Mouse (Mus musculus): ENCODE measurements around the gene 4930442H23Rik. TPM values are rescaled to one million over a fixed set of nuclear protein-coding genes. Genes with fewer than 3 reads are reported as not detected.

4930442H23Rik gene
- polyA plus RNA-seq, 1 experiment from 2014 or later = not detected

DNA sequence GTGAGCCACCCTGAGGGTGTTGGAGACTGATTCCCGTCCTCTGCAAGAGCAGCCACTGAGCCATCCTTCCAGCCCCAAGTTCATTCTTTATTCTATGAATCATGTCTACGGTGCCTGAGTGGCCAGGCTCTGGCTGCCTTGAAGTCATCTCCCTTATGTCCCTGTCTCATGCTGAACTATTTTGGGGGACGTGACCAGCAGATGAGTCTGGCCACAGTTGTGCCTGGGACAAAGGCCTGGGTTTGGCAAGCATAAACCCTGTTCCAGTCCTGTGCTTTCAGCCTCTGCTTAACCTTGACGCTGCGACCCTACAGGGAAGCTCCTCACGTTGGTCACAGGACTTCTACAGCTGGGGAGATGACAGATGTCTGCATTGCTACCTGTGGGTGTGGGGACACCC, 13.7 kb upstream of the 4930442H23Rik start:
- peak overlapping the region; percentile 67 for H3K4me2 ChIP-seq
- H3K36me3 ChIP-seq = no peaks in the 10 kb centered on the region
- peak overlapping the region; percentile 80 for H3K9ac ChIP-seq
- peaks cover 62% of the 10 kb centered on the region for H3K4me1 ChIP-seq (replicated peaks)
- H3K27me3 ChIP-seq = no peaks in the 10 kb centered on the region
- H3K27ac ChIP-seq = peak overlapping the region; percentile 98
- ATAC-seq (replicated peaks; ENCODE audit: insufficient number of reproducible peaks, insufficient read depth, low FRiP score, low read depth) = no peak
- H3K4me3 ChIP-seq = peak overlapping the region; percentile 52
- 32% methylated on average over 6 of the region's 6 CpGs for WGBS
- H3K9me3 ChIP-seq (replicated peaks) = no peaks in the 10 kb centered on the region

DNA sequence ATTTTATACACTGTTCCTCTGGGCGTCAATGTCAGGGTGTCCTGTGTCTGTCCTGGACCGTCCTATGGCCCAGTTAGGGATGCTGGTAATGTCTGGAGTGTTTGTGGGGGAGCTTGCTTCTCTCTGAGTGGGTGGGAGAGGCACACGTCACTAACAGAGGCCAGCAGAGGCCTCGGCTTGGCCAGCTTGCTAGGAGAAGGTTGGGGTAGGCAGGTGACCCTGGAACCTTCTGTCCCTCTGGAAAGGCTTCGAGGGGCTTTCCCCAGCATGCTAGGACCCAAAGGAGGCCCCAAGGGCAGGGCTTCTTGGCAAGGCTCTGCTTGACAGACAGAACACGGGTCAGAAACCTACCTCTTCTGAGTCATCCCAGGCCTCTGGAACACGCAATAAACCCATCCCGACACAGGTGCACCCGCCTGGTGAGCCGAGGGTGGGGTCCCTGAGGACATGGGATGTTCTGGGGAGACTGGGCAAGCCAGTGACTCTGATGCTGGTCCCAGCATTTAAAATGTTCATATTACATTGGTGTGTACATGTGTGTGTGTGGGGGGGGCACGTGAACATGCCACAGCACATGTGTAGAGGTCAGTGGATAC, 12.9 kb upstream of the 4930442H23Rik start:
- H3K36me3 ChIP-seq = no peaks in the 10 kb centered on the region
- 39% methylated on average over 11 of the region's 11 CpGs for WGBS
- peak overlapping the region; percentile 67 for H3K4me2 ChIP-seq
- ATAC-seq (replicated peaks; ENCODE audit: insufficient number of reproducible peaks, insufficient read depth, low FRiP score, low read depth) = no peak
- no peaks in the 10 kb centered on the region for H3K9me3 ChIP-seq (replicated peaks)
- H3K27me3 ChIP-seq = no peaks in the 10 kb centered on the region
- peaks cover 64% of the 10 kb centered on the region for H3K4me1 ChIP-seq (replicated peaks)
- H3K4me3 ChIP-seq = peak overlapping the region; percentile 52
- H3K27ac ChIP-seq = peak overlapping the region; percentile 98
- H3K9ac ChIP-seq = peak overlapping the region; percentile 80

DNA sequence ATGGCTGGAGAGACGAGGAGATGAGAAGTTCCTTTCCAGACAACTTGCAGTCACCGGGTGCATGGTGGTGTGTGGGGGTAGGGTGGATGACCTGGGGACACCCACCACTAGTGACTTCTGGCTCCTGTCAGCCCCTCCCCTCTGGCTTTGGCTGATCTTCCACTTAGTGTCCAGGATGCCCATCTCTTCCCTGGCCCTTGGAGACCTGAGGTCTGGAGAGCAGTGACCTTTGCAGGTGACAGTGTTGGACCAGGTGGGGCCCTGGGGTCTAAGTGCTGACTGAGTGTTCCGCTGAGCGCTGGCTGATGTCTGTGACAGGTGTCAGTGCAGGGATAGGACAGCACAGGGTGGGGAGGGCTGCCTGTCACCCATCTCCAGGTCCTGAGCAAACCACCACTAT, 11.7 kb upstream of the 4930442H23Rik start:
- Histone ChIP-seq H3K4me2 (peak overlapping the region; percentile 67), H3K36me3 (peaks cover 6% of the 10 kb centered on the region), H3K27me3 (no peaks in the 10 kb centered on the region), H3K9ac (peak overlapping the region; percentile 80), H3K4me3 (peak overlapping the region; percentile 52), H3K4me1 (replicated peaks) (peaks cover 62% of the 10 kb centered on the region), H3K27ac (peak overlapping the region; percentile 98), H3K9me3 (replicated peaks) (no peaks in the 10 kb centered on the region)
- no peak for ATAC-seq (replicated peaks; ENCODE audit: insufficient number of reproducible peaks, insufficient read depth, low FRiP score, low read depth)
- WGBS = 34% methylated on average over 4 of the region's 4 CpGs

DNA sequence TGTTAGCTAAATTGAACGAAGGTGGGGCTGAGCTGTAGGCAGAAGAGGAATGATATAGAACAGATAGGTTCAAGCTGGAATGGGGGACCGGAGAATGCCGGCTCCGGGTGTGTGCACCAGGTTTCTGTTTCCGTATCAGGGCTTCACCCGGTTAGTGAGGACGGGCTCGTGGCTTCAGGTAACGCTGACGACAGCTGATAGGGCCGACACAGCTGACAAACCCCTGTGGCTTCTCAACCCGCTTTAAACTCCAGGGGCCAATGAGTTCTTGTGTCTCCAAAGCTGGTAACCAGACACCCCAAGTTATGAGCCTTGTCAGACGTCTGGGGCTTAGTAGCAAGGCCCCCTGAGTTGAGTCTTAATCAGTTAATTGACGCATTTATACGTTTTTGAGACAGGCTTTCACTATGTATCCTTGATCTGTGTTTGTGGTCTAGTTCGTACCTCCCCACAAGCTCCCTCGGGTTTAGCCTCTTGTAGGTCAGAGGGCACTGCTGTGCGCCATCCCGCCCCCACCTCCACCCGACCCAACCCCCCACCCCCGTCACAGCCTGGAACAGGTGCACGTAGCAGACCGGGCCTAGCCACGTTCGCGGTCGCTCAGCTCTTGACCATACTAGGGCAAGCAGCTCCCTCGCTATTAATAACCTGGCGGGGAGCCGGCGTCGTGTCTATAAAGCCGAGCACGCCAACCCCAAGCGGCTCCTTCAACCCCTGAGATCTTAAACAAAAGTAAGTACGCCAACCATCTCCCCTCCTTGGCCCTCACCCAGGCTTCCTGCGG, 10.5 kb upstream of the 4930442H23Rik start:
- no peaks in the 10 kb centered on the region for H3K9me3 ChIP-seq (replicated peaks)
- ATAC-seq (replicated peaks; ENCODE audit: insufficient number of reproducible peaks, insufficient read depth, low FRiP score, low read depth) = peak; percentile 69
- H3K27me3 ChIP-seq = no peaks in the 10 kb centered on the region
- peak overlapping the region; percentile 80 for H3K9ac ChIP-seq
- peaks cover 54% of the 10 kb centered on the region for H3K4me1 ChIP-seq (replicated peaks)
- H3K36me3 ChIP-seq = peaks cover 14% of the 10 kb centered on the region
- peak overlapping the region; percentile 52 for H3K4me3 ChIP-seq
- 9% methylated on average over 37 of the region's 37 CpGs for WGBS
- H3K27ac ChIP-seq = peak overlapping the region; percentile 98
- peak overlapping the region; percentile 67 for H3K4me2 ChIP-seq

DNA sequence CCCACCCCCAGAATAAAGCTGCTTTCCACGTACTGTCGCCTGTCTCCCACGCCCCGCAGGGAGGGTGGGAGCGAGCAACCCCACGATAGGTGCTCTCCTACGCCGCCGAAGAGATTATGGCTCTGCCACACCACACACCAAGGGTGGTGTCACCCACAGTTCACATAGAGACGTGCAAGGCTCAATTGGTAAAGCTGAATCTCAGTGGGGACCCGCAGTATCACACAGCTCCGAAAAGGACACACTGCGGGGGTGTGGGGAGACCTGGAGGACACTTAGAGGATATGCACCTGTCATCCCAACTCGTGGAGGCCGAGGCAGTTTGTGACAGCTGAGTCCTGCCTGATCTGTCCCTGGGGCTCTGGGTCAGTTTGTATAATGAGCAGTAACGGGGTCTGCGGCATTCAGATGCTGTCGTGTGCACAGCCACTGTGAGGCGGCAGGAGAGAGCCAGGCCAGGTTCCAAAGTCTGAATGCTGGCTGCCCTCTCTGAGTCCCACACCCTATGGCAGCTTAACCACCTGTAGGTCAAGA, 9.4 kb upstream of the 4930442H23Rik start:
- Histone ChIP-seq H3K4me2 (peak overlapping the region; percentile 92), H3K9ac (peak overlapping the region; percentile 73), H3K36me3 (peaks cover 21% of the 10 kb centered on the region), H3K27ac (peak overlapping the region; percentile 98), H3K27me3 (no peaks in the 10 kb centered on the region), H3K4me3 (peak overlapping the region; percentile 55), H3K9me3 (replicated peaks) (no peaks in the 10 kb centered on the region), H3K4me1 (replicated peaks) (peaks cover 45% of the 10 kb centered on the region)
- ATAC-seq (replicated peaks; ENCODE audit: insufficient number of reproducible peaks, insufficient read depth, low FRiP score, low read depth) = no peak
- 4% methylated on average over 19 of the region's 19 CpGs for WGBS

DNA sequence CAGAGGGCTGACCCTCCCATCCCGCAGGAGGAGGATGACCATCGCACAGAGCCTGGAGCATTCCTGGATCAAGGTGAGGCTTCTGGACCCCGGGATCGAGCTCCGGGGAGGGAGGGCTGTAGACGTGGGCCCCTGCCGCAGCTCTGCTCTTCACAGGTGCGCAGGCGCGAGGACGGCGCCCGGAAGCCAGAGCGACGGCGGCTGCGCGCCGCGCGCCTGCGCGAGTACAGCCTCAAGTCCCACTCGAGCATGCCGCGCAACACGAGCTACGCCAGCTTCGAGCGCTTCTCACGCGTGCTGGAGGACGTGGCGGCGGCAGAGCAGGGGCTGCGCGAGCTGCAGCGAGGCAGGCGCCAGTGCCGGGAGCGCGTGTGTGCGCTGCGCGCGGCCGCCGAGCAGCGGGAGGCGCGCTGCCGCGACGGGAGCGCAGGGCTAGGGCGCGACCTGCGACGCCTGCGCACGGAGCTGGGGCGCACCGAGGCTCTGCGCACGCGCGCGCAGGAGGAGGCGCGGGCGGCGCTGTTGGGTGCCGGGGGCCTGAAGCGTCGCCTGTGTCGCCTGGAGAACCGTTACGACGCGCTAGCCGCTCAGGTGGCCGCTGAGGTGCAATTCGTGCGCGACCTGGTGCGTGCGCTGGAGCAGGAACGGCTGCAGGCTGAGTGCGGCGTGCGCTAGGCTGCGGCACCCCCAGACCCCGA, 8.8 kb upstream of the 4930442H23Rik start:
- peaks cover 21% of the 10 kb centered on the region for H3K36me3 ChIP-seq
- under 1% methylated on average over 93 of the region's 93 CpGs for WGBS
- ATAC-seq (replicated peaks; ENCODE audit: insufficient number of reproducible peaks, insufficient read depth, low FRiP score, low read depth) = peak; percentile 79
- H3K9ac ChIP-seq = peak overlapping the region; percentile 73
- peak overlapping the region; percentile 92 for H3K4me2 ChIP-seq
- H3K27me3 ChIP-seq = no peaks in the 10 kb centered on the region
- H3K9me3 ChIP-seq (replicated peaks) = no peaks in the 10 kb centered on the region
- H3K4me1 ChIP-seq (replicated peaks) = peaks cover 41% of the 10 kb centered on the region
- peak overlapping the region; percentile 55 for H3K4me3 ChIP-seq
- peak overlapping the region; percentile 98 for H3K27ac ChIP-seq

DNA sequence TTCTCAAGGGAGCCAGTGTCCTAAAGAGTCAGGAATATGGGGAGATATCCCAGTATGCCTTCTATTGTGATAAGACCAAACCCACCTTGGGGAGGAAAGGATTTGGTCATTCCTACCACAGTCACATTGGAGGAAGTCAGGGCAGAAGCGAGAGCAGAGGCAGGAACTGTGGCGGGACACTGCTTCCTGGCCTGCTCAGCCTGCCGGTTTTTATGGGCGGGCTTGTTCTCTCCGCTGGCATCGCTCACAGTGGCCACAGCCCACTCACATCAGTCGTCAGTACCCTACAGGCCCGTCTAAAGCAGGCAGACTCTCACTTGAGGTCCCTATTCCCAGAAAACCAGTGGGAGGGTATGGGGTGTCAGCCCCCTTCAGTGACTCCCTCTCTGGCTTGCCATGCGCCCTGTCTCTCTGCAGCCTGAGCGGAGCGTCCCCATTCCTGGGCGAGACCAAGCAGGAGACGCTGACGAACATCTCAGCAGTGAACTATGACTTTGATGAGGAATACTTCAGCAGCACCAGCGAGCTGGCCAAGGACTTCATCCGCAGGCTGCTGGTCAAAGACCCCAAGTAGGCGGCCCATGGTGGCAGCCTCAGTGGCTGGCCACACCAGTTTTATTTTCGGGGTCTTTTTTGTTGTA, 7.8 kb upstream of the 4930442H23Rik start:
- 79% methylated on average over 18 of the region's 18 CpGs for WGBS
- H3K4me2 ChIP-seq = peak overlapping the region; percentile 92
- H3K9me3 ChIP-seq (replicated peaks) = no peaks in the 10 kb centered on the region
- 0 out of 2 replicates have a peak overlapping the region, but pooled peaks have one; percentile 73 for H3K9ac ChIP-seq
- H3K4me3 ChIP-seq = peak overlapping the region; percentile 55; the same call in 1 of the 2 replicates
- peaks cover 37% of the 10 kb centered on the region for H3K4me1 ChIP-seq (replicated peaks)
- H3K27me3 ChIP-seq = no peaks in the 10 kb centered on the region
- no peak for ATAC-seq (replicated peaks; ENCODE audit: insufficient number of reproducible peaks, insufficient read depth, low FRiP score, low read depth)
- peak overlapping the region; percentile 98 for H3K27ac ChIP-seq
- H3K36me3 ChIP-seq = peaks cover 27% of the 10 kb centered on the region

DNA sequence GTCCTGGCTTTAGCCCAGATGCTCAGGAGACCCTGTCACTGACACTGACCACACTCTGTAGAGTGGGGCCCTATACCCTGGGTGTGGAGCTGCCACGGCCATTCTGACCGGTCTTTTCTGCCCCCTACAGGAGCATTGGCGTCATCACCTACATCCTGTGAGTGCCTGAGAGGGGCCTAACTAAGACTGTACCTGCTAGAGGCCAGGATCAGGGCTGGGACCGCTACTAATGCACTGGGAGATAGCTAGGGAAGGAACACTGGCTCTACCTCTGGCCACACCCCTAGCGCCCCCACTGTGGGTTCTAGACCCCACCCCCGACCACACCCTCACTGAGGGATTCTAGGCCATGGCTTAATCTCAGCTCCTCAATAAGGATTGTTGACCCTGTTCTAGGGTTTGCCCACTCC, 7.3 kb upstream of the 4930442H23Rik start:
- Histone ChIP-seq H3K27ac (peak overlapping the region; percentile 98; the same call in 1 of the 2 replicates), H3K9me3 (replicated peaks) (no peaks in the 10 kb centered on the region), H3K27me3 (no peaks in the 10 kb centered on the region), H3K4me1 (replicated peaks) (peaks cover 37% of the 10 kb centered on the region), H3K4me2 (no peak overlapping the region), H3K36me3 (peaks cover 29% of the 10 kb centered on the region), H3K9ac (no peak overlapping the region), H3K4me3 (no peak overlapping the region)
- WGBS = 46% methylated on average over 6 of the region's 6 CpGs
- no peak for ATAC-seq (replicated peaks; ENCODE audit: insufficient number of reproducible peaks, insufficient read depth, low FRiP score, low read depth)

DNA sequence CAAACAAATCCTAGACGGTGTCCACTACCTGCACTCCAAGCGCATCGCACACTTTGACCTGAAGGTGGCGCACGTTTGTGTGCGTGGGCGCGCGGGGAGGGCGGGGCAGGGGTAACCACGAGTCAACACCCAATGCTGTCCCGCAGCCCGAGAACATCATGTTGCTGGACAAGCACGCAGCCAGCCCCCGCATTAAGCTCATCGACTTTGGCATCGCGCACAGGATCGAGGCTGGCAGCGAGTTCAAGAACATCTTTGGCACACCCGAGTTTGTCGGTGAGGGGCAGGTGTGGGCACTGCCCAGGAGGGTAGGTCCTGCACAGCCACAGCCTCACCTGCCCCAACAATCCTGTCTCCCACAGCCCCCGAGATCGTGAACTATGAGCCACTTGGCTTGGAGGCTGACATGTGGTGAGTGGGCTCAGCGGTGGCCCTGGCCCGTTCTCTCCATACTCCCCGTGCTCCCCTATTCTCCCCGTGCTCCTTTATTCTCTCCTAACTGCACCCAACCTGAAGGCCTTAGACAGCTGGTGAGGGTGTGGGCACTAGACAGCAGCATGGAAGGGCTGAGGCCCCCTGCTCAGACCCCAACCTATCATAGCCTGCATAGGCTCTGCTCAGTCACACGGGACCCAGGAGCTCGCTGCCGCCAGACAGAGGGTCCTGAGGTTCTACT, 6.7 kb upstream of the 4930442H23Rik start:
- Histone ChIP-seq H3K36me3 (peaks cover 34% of the 10 kb centered on the region), H3K27me3 (no peaks in the 10 kb centered on the region), H3K4me1 (replicated peaks) (peaks cover 37% of the 10 kb centered on the region), H3K9ac (no peak overlapping the region), H3K27ac (peak overlapping the region; percentile 98; the same call in 1 of the 2 replicates), H3K4me3 (no peak overlapping the region), H3K9me3 (replicated peaks) (no peaks in the 10 kb centered on the region), H3K4me2 (no peak overlapping the region)
- 71% methylated on average over 31 of the region's 31 CpGs for WGBS
- ATAC-seq (replicated peaks; ENCODE audit: insufficient number of reproducible peaks, insufficient read depth, low FRiP score, low read depth) = no peak

DNA sequence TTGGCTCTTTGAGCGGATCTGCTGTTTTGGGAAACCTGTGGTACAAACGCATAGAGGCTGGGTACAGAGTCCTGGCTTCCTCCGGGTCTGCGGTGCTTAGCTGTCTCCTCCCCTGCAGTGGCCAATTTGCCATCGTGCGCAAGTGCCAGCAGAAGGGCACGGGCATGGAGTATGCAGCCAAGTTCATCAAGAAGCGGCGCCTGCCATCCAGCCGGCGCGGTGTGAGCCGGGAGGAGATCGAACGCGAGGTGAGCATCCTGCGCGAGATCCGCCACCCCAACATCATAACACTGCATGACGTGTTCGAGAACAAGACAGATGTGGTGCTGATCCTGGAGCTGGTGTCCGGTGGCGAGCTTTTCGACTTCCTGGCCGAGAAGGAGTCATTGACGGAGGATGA, 6.2 kb upstream of the 4930442H23Rik start:
- Histone ChIP-seq H3K36me3 (peaks cover 34% of the 10 kb centered on the region), H3K4me3 (no peak overlapping the region), H3K9me3 (replicated peaks) (no peaks in the 10 kb centered on the region), H3K4me1 (replicated peaks) (peaks cover 42% of the 10 kb centered on the region), H3K4me2 (no peak overlapping the region), H3K27ac (no peak overlapping the region), H3K9ac (no peak overlapping the region), H3K27me3 (no peaks in the 10 kb centered on the region)
- ATAC-seq (replicated peaks; ENCODE audit: insufficient number of reproducible peaks, insufficient read depth, low FRiP score, low read depth) = no peak
- WGBS = 79% methylated on average over 26 of the region's 26 CpGs

All from heart, embryonic 15.5 days (tissue).